14 mouse cellular contexts compared by ENCODE assay signal in the genomic region with DNA sequence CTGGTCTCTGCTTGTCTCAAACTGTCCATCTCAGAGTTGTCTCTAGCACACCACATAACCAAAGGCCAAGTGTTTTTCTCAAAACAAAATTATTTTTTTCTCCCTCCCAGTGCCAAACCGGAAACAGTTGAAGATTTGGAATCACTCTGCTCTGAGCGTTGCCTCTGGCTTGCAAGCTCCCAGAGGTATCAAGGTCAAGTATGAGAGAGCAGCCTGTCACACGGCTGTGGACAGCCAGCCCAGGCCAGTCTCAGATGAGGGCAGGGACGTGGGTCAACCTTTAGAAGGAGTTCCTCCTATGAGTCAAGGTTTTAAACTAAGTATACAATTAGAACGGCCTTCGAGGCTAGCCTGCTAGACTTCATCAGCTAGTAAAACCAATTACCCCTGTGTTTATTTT. TPM values are rescaled to one million over a fixed set of nuclear protein-coding genes. Genes with fewer than 3 reads are reported as not detected.
A peak's percentile ranks its signal among the peaks of the same experiment; 100 is the strongest.
DNase-seq lines count a peak whose midpoint lies in the region; ATAC-seq lines count a peak whose summit lies in the region.
"Had no signal": no experiment of that assay in that cellular context is flagged by ENCODE, and none has a peak within 500 bp of the region (broad histone marks: within the 10 kb centered on the region; RNA-seq: fewer than 3 reads in every experiment).

No protein-coding gene starts in this region.

- H3K4me3 ChIP-seq in heart, embryonic 15.5 days: no peak overlapping the region
- no peak overlapping the region for H3K4me3 ChIP-seq in kidney, embryonic 15.5 days (replicated peaks)
- H3K4me3 ChIP-seq: erythroblast, embryonic 14.5 days; limb, embryonic 13.5 days; myocyte had no signal

- H3K9ac ChIP-seq in heart, embryonic 15.5 days: no peak overlapping the region
- H3K9ac ChIP-seq in kidney, embryonic 15.5 days: no peak overlapping the region
- H3K9ac ChIP-seq: hindbrain, embryonic 14.5 days; limb, embryonic 13.5 days had no signal

- no peaks in the 10 kb centered on the region for H3K27me3 ChIP-seq in heart, embryonic 15.5 days
- H3K27me3 ChIP-seq in kidney, embryonic 15.5 days: no peaks in the 10 kb centered on the region; the same call in 1 of the 2 replicates

- peaks cover 5% of the 10 kb centered on the region; the same call in 1 of the 2 replicates for H3K4me1 ChIP-seq in heart, embryonic 15.5 days (replicated peaks)
- H3K4me1 ChIP-seq in kidney, embryonic 15.5 days: peaks cover 15% of the 10 kb centered on the region
- H3K4me1 ChIP-seq: limb, embryonic 13.5 days had no signal

- 0 out of 2 replicates have a peak, but pooled peaks have one; percentile 53 for ATAC-seq in heart, embryonic 15.5 days (replicated peaks; ENCODE audit: insufficient number of reproducible peaks, insufficient read depth, low FRiP score, low read depth)
- peak; percentile 75 for ATAC-seq in kidney, embryonic 15.5 days (replicated peaks; ENCODE audit: low FRiP score)

- no peaks in the 10 kb centered on the region for H3K36me3 ChIP-seq in heart, embryonic 15.5 days
- no peaks in the 10 kb centered on the region for H3K36me3 ChIP-seq in kidney, embryonic 15.5 days
- H3K36me3 ChIP-seq: limb, embryonic 13.5 days had no signal

- no peak overlapping the region for H3K27ac ChIP-seq in heart, embryonic 15.5 days
- H3K27ac ChIP-seq in kidney, embryonic 15.5 days: peak overlapping the region; percentile 19; the same call in 1 of the 2 replicates
- H3K27ac ChIP-seq: hindbrain, embryonic 14.5 days; limb, embryonic 13.5 days had no signal

- H3K4me2 ChIP-seq in heart, embryonic 15.5 days: no peak overlapping the region
- no peak overlapping the region for H3K4me2 ChIP-seq in kidney, embryonic 15.5 days
- H3K4me2 ChIP-seq: hindbrain, embryonic 14.5 days; limb, embryonic 13.5 days had no signal

- no peaks in the 10 kb centered on the region for H3K9me3 ChIP-seq in heart, embryonic 15.5 days (replicated peaks)
- H3K9me3 ChIP-seq in kidney, embryonic 15.5 days (replicated peaks): no peaks in the 10 kb centered on the region

- WGBS in heart, embryonic 15.5 days: 25% methylated on average over 6 of the region's 6 CpGs
- 12% methylated on average over 6 of the region's 6 CpGs for WGBS in kidney, embryonic 15.5 days

- DNase-seq in heart, adult 8-10 months (ENCODE audit: low spot score): no peak
- peak; percentile 12 for DNase-seq in urinary bladder, postnatal 14 days (ENCODE audit: low spot score)
- no peak for DNase-seq in urinary bladder, postnatal 25 days (ENCODE audit: low spot score)
- no peak for DNase-seq in cerebellum, postnatal 4 days (ENCODE audit: low spot score in 2 of 2)
- no peak for DNase-seq in gastrocnemius, postnatal 25 days
- DNase-seq: gastrocnemius, postnatal 10 days; retina, postnatal 1 day; thymus, postnatal 25 days had no signal

RNA-seq across cellular contexts. Expression of gene Calm2, which starts 43.6 kb away (rescaled TPM):
- 543 and 549 TPM in 2 replicates for polyA plus RNA-seq in heart, embryonic 15.5 days (2015; fragmentation: Nextera tagmentation; extraction: Ambion mirVana)
- total RNA-seq in heart, adult 8-10 months (2022): 100 to 1,000 TPM; 143 to 158 (median 147) TPM
- polyA plus RNA-seq in kidney, embryonic 15.5 days (2015; fragmentation: Nextera tagmentation; extraction: Ambion mirVana): 1,006 and 1,087 TPM in 2 replicates
- total RNA-seq in gastrocnemius, postnatal 25 days (2021): 100 to 1,000 TPM; 161 to 162 TPM
